ENCODE assay signal across 34 mouse cellular contexts in genomic region chrX:21744997-21745396, GRCm38 (mm10). TPM values are rescaled to one million over a fixed set of nuclear protein-coding genes. Genes with fewer than 3 reads are reported as not detected.
"Had no signal": no experiment of that assay in that cellular context is flagged by ENCODE, and none has a peak within 500 bp of the region (broad histone marks: within the 10 kb centered on the region; RNA-seq: fewer than 3 reads in every experiment).

Gene Gm28269, minus strand, starts transcription at chrX:21745097.

- H3K36me3 ChIP-seq: embryonic facial prominence, embryonic 10.5 days; embryonic facial prominence, embryonic 12.5 days; embryonic facial prominence, embryonic 13.5 days; embryonic facial prominence, embryonic 15.5 days; forebrain, embryonic 10.5 days; forebrain, embryonic 12.5 days; forebrain, embryonic 15.5 days had no signal

- H3K4me3 ChIP-seq: embryonic facial prominence, embryonic 10.5 days; embryonic facial prominence, embryonic 12.5 days; embryonic facial prominence, embryonic 13.5 days; embryonic facial prominence, embryonic 15.5 days; erythroblast, embryonic 14.5 days; forebrain, embryonic 10.5 days; forebrain, embryonic 12.5 days; forebrain, embryonic 13.5 days; forebrain, embryonic 15.5 days; gastrocnemius, adult 2 months; heart, adult 2 months had no signal

- H3K27me3 ChIP-seq: embryonic facial prominence, embryonic 12.5 days; embryonic facial prominence, embryonic 13.5 days; embryonic facial prominence, embryonic 15.5 days; forebrain, embryonic 12.5 days; forebrain, embryonic 13.5 days; forebrain, embryonic 15.5 days had no signal

- H3K4me1 ChIP-seq: embryonic facial prominence, embryonic 10.5 days; embryonic facial prominence, embryonic 12.5 days; embryonic facial prominence, embryonic 13.5 days; embryonic facial prominence, embryonic 15.5 days; forebrain, embryonic 10.5 days; forebrain, embryonic 12.5 days; forebrain, embryonic 13.5 days; forebrain, embryonic 15.5 days had no signal

- DNase-seq: cerebellum, adult 8-10 months; cerebellum, adult 9-10 months; cerebellum, adult 9-11 months; cerebellum, postnatal 10 days; cerebellum, postnatal 14 days; cerebellum, postnatal 25 days; cerebellum, postnatal 36 days; embryo, embryonic 11 days; forebrain, postnatal 0 days; gastrocnemius, adult 2 months; gastrocnemius, postnatal 10 days; gastrocnemius, postnatal 14 days; gastrocnemius, postnatal 25 days; gastrocnemius, postnatal 36 days; heart, adult 11 months; heart, adult 18-20 months; heart, adult 2 months had no signal

- H3K27ac ChIP-seq: embryonic facial prominence, embryonic 10.5 days; embryonic facial prominence, embryonic 12.5 days; embryonic facial prominence, embryonic 13.5 days; embryonic facial prominence, embryonic 15.5 days; forebrain, embryonic 10.5 days; forebrain, embryonic 12.5 days; forebrain, embryonic 13.5 days; forebrain, embryonic 15.5 days; gastrocnemius, adult 2 months; heart, adult 2 months had no signal

RNA-seq across cellular contexts. Expression of gene Gm28269, which starts in this region (rescaled TPM):
- polyA plus RNA-seq: cortical plate, adult 2 months; embryonic facial prominence, embryonic 10.5 days; embryonic facial prominence, embryonic 11.5 days; embryonic facial prominence, embryonic 12.5 days; embryonic facial prominence, embryonic 13.5 days; embryonic facial prominence, embryonic 14.5 days; embryonic facial prominence, embryonic 15.5 days; erythroblast, embryonic 14.5 days; forebrain, embryonic 10.5 days; forebrain, embryonic 11.5 days; forebrain, embryonic 12.5 days; forebrain, embryonic 13.5 days; forebrain, embryonic 14.5 days; forebrain, embryonic 15.5 days; forebrain, embryonic 16.5 days; forebrain, postnatal 0 days; frontal cortex, adult 2 months; gonadal fat pad, adult 2 months; heart, adult 2 months had no signal
